Mouse (Mus musculus) liver, embryonic 13.5 days (tissue): ENCODE measurements at regions not wholly inside any gene's neighbourhood (a gene's known extent, or its start where the extent isn't known, plus 50 kb on each side); places are given as distances from the start of the nearest gene placed in this dataset.

ENCODE experiments used
- ATAC-seq: fragments of 200-750 bp; cut with Nextera tagmentation; 2 replicates; pipeline ENCODE4 v1.8.0; 2017; ENCODE audit warnings: low read depth, mild to moderate bottlenecking, moderate number of reproducible peaks, moderate library complexity
- DNase-seq: peaks from one replicate; pipeline ENCODE4 v3.0.0; 2022
- H3K27ac ChIP-seq: fragments of 300-500 bp; sonication (generic); 2 replicates; pipeline ENCODE4 v1.5.1; 2015; ENCODE audit warnings: moderate library complexity, mild to moderate bottlenecking, inconsistent platforms
- H3K27me3 ChIP-seq: fragments of 300-500 bp; sonication (generic); 2 replicates; pipeline ENCODE4 v1.6.1; 2015; ENCODE audit warnings: mild to moderate bottlenecking, inconsistent platforms
- H3K36me3 ChIP-seq: fragments of 300-500 bp; sonication (generic); 2 replicates; pipeline ENCODE4 v1.6.1; 2015; ENCODE audit warnings: mild to moderate bottlenecking, inconsistent platforms
- H3K4me1 ChIP-seq: fragments of 300-500 bp; sonication (generic); replicated peaks from 2 replicates; pipeline ENCODE4 v1.6.1; 2015; ENCODE audit warnings: inconsistent platforms
- H3K4me2 ChIP-seq: fragments of 300-500 bp; sonication (generic); 2 replicates; pipeline ENCODE4 v1.6.1; 2015; ENCODE audit warnings: inconsistent platforms, mild to moderate bottlenecking, moderate library complexity
- H3K4me3 ChIP-seq: fragments of 300-500 bp; sonication (generic); replicated peaks from 2 replicates; pipeline ENCODE4 v1.5.1; 2015; ENCODE audit warnings: mild to moderate bottlenecking, inconsistent platforms
- H3K9ac ChIP-seq: fragments of 300-500 bp; sonication (generic); 2 replicates; pipeline ENCODE4 v1.6.1; 2015; ENCODE audit warnings: mild to moderate bottlenecking, inconsistent platforms
- H3K9me3 ChIP-seq: fragments of 300-500 bp; sonication (generic); replicated peaks from 2 replicates; pipeline ENCODE4 v1.6.1; 2016; ENCODE audit warnings: inconsistent platforms
- WGBS: fragments of 180-500 bp; shearing (Covaris S2); methylation state at CpG from one replicate; pipeline ENCODE4 v1.1.7; 2015; ENCODE audit not compliant: insufficient replicate concordance; 5-methylcytosine and 5-hydroxymethylcytosine counted together

DNA sequence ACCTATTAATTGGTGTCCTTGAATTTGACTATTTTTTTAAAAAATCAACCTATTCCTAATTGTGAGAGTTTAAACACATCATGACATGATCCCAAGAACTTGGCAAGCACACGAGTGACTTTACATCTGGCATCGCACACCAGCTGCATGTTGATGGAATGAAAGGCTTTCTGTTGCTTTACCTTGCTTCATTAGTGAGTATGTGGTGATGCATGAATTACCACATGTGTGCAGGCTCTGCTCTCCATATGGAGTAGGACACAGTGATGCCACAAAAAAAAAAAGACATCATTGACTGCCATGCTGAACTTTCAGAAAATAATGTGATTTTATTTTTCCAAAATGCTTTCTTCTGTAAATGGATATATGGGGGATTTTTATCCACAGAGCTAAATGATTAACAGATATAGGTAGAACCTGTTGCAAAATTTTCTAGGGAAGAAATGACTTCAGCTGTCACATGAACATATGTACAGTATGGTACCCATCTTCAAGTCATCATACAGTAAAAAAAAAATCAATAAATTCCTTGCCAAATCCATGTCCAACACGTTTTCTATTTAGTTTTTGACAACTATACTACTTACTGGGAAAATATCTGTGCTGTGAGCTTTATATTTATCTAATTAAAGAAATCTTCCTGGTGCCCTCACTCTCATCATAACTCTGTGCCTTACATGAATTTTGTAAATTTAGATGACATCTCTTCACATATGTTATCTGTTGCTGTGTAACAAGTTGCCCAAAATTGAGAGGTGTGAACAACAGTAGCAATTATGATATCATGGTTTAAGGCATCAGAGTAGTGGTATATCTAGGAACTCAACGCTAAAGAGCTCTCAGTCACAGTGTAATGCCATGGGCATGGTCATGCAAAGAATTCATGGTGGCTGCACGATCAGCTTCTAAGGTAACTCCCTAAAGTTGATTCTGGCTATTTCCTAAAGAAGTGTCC is 84.0 kb upstream of the Arrdc3 start:
- Histone ChIP-seq H3K27ac (no peak overlapping the region), H3K4me1 (no peaks in the 10 kb centered on the region), H3K9ac (no peak overlapping the region), H3K27me3 (no peaks in the 10 kb centered on the region), H3K4me2 (no peak overlapping the region), H3K9me3 (no peaks in the 10 kb centered on the region), H3K4me3 (no peak overlapping the region), H3K36me3 (no peaks in the 10 kb centered on the region)
- ATAC-seq (no peak), DNase-seq (no peak)
- 62% methylated on average over 5 of the region's 5 CpGs for WGBS

DNA sequence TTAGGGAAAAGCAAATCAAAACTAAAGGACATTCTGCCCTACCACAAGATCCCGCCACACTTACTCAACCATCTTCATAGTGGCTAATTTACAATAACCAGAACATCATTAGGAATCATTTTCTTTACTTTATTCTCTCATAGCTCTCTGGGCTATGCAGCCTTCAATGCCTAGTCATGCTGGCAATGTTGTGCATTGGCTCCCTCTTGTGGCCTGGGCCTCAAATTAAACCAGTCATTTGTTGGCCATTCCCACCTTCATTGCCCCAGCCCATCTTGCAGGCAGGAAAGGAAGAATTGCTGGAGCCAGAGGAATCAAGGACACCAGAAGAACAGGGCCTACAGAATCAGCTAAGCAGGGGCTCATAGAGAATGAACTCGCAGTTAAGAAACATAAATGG is 77.0 kb upstream of the Arrdc3 start:
- H3K36me3 ChIP-seq = no peaks in the 10 kb centered on the region
- DNase-seq = peak; percentile 1
- 30% methylated on average over 2 of the region's 2 CpGs for WGBS

GRCm38 (mm10) chr13:80827037-80827471 is 56.1 kb upstream of the Arrdc3 start:
- DNase-seq = no peak
- Histone ChIP-seq H3K4me3 (no peak overlapping the region), H3K36me3 (no peaks in the 10 kb centered on the region), H3K27ac (no peak overlapping the region), H3K9ac (no peak overlapping the region), H3K4me2 (no peak overlapping the region), H3K4me1 (no peaks in the 10 kb centered on the region), H3K9me3 (no peaks in the 10 kb centered on the region), H3K27me3 (no peaks in the 10 kb centered on the region)
- ATAC-seq = no peak

More for the DNA sequence above, 77.0 kb upstream of the Arrdc3 start:
- no peaks in the 10 kb centered on the region for H3K4me1 ChIP-seq
- no peak for ATAC-seq
- H3K9me3 ChIP-seq = no peaks in the 10 kb centered on the region
- no peak overlapping the region for H3K9ac ChIP-seq
- H3K4me3 ChIP-seq = no peak overlapping the region
- H3K27me3 ChIP-seq = no peaks in the 10 kb centered on the region
- no peak overlapping the region for H3K4me2 ChIP-seq
- no peak overlapping the region for H3K27ac ChIP-seq
